Mouse (Mus musculus) G1E (cell line): Measurements from ENCODE around the gene Rpl11. TPM values are rescaled to one million over a fixed set of nuclear protein-coding genes. Genes with fewer than 3 reads are reported as not detected.

ENCODE experiments used
- ATAC-seq: 2 replicates; pipeline ENCODE4 v1.8.0; 2016; ENCODE audit warnings: mild to moderate bottlenecking; ENCODE audit not compliant: insufficient number of reproducible peaks, poor library complexity, low FRiP score, severe bottlenecking; ENCODE audit errors: extremely low read depth
- DNase-seq: peaks from one replicate; pipeline ENCODE4 v3.0.0; 2012; ENCODE audit warnings: low spot score
- H3K27me3 ChIP-seq: 2 replicates; pipeline ENCODE4 v1.6.1; 2012; ENCODE audit warnings: mild to moderate bottlenecking, low read length, inconsistent platforms; ENCODE audit not compliant: insufficient read depth
- H3K36me3 ChIP-seq: replicated peaks from 2 replicates; pipeline ENCODE3; 2012; ENCODE audit warnings: mild to moderate bottlenecking, inconsistent platforms
- H3K4me1 ChIP-seq: 2 replicates; pipeline ENCODE4 v1.6.1; 2012; ENCODE audit warnings: low read depth, low read length, inconsistent platforms, mixed read lengths; ENCODE audit not compliant: insufficient read depth
- H3K4me3 ChIP-seq: 2 replicates; pipeline ENCODE4 v1.5.1; 2012; ENCODE audit warnings: low read depth, mild to moderate bottlenecking, inconsistent platforms, low read length, moderate library complexity, mixed read lengths
- H3K9me3 ChIP-seq: replicated peaks from 2 replicates; pipeline ENCODE4 v1.6.1; 2012; ENCODE audit warnings: inconsistent platforms
- CTCF ChIP-seq: IDR thresholded peaks from 2 replicates; pipeline ENCODE4 v1.5.1; 2012; ENCODE audit warnings: low read depth, low read length, inconsistent platforms, mixed read lengths
- GATA1 ChIP-seq: IDR thresholded peaks from 2 replicates; pipeline ENCODE4 v1.6.1; 2012; ENCODE audit warnings: borderline replicate concordance, low read length, inconsistent platforms, mixed read lengths
- GATA2 ChIP-seq: IDR thresholded peaks from 2 replicates; pipeline ENCODE4 v1.6.1; 2012; ENCODE audit warnings: low read depth, low read length, inconsistent platforms, borderline replicate concordance
- POLR2AphosphoS5 ChIP-seq: IDR thresholded peaks from 2 replicates; pipeline ENCODE4 v1.6.1; 2012; ENCODE audit warnings: low read depth, low read length, inconsistent platforms; ENCODE audit not compliant: insufficient replicate concordance
- TAL1 ChIP-seq: conservative IDR thresholded peaks from 2 replicates; pipeline ENCODE4 v1.6.1; 2012; ENCODE audit warnings: low read depth, low read length, inconsistent platforms, mixed read lengths
- polyA plus RNA-seq: library from polyadenylated mRNA; stranded (reverse); fragments of >175 nt; gene quantifications from 2 replicates; pipeline ENCODE4 v1.2.3, GENCODE M21; 2012
- total RNA-seq, 2 experiments: library from RNA; stranded (forward) in 1 of 2; stranded (reverse) in 1 of 2; fragments of 200-1000 nt in 1 of 2; fragments of >200 nt in 1 of 2; fragmentation: Nextera tagmentation in 1 of 2; gene quantifications; 2 replicates each; pipeline ENCODE4 v1.2.3; 2014 to 2017

Rpl11 gene
- total and polyA plus RNA-seq, 3 experiments, result 563 to 1,685 (median 1,598) TPM

DNA sequence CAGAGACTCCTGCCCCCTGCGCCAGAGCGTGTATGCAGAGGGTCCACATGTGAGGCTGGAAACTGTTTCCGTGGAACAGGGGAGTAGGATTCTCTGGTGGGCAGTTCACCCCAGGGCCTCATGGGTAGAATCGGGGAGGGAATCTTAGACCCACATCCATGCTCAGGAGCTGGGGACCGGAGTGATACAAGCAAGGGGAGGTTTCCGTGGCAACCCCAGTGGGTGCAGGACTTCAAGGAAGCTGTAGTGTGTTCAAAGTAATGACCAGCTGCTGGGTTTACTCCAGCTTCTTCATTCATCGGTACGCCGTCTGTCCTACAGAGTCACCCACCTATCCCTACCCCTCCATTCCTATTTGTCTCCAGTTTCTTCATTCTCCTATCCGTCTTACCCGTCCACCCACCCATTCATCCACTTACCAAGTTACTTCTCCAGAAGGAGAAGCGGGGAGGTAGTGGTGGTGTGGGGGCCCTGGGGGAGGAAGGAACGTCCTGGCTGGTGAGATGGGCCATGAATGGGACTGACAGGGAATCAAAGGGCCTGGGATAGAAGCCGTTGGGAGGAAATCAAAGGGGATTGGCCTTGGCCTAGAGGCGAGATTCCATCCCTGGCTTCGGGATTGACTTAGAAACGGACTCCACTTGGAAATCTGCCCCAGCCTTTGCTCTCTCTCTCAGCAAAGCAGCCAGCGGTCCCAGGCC lies 41.4 kb upstream of the Rpl11 start:
- H3K4me3 ChIP-seq, result no peak overlapping the region
- H3K4me1 ChIP-seq, result no peaks in the 10 kb centered on the region; the same call in 1 of the 2 replicates
- no peaks in the 10 kb centered on the region for H3K9me3 ChIP-seq
- no peaks in the 10 kb centered on the region for H3K36me3 ChIP-seq
- TF ChIP-seq CTCF, result no peak
- TF ChIP-seq GATA2, result no peak
- no peak for TF ChIP-seq POLR2AphosphoS5
- no peak for TF ChIP-seq TAL1
- no peak for TF ChIP-seq GATA1
- no peak for ATAC-seq
- no peak for DNase-seq
- peaks cover 18% of the 10 kb centered on the region for H3K27me3 ChIP-seq

DNA sequence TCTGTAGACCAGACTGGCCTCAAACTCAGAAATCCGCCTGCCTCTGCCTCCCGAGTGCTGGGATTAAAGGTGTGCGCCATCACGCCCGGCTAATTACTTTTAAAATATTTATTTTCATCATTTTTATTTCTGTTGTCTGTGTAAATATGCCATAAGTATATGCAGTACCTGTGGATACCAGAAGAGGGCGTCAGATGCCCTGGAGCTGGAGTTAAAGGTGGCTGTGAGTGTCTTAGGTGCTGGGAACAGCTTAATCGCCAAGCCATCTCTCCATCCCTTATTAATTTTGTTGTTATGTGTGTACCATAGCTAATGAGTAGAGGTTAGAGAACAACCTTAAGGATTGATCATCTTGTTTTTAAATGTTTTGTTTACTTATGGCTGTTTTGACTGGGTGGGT lies 39.3 kb upstream of the Rpl11 start:
- Histone ChIP-seq H3K9me3 (no peaks in the 10 kb centered on the region), H3K27me3 (peaks cover 29% of the 10 kb centered on the region), H3K4me3 (no peak overlapping the region), H3K36me3 (no peaks in the 10 kb centered on the region), H3K4me1 (no peaks in the 10 kb centered on the region; the same call in 1 of the 2 replicates)
- ATAC-seq, result no peak
- no peak for DNase-seq
- no peak for TF ChIP-seq GATA2
- TF ChIP-seq CTCF, result no peak
- TF ChIP-seq GATA1, result no peak
- no peak for TF ChIP-seq POLR2AphosphoS5
- no peak for TF ChIP-seq TAL1

- TF ChIP-seq GATA2 (no peak), TAL1 (no peak), CTCF (no peak), GATA1 (no peak), POLR2AphosphoS5 (no peak)
- H3K9me3 ChIP-seq, result no peaks in the 10 kb centered on the region
- no peaks in the 10 kb centered on the region for H3K36me3 ChIP-seq
- no peak overlapping the region for H3K4me3 ChIP-seq
- H3K4me1 ChIP-seq, result no peaks in the 10 kb centered on the region; the same call in 1 of the 2 replicates
- H3K27me3 ChIP-seq, result peaks cover 26% of the 10 kb centered on the region
- DNase-seq (no peak), ATAC-seq (no peak)
These were observed 38.1 kb upstream of the Rpl11 start for GRCm38 (mm10) chr4:136091346-136091745.

- ATAC-seq, result no peak
- no peak for DNase-seq
- no peak overlapping the region for H3K4me3 ChIP-seq
- H3K27me3 ChIP-seq, result peaks cover 24% of the 10 kb centered on the region
- no peaks in the 10 kb centered on the region; the same call in 1 of the 2 replicates for H3K4me1 ChIP-seq
- no peaks in the 10 kb centered on the region for H3K36me3 ChIP-seq
- no peak for TF ChIP-seq TAL1
- TF ChIP-seq GATA1, result no peak
- TF ChIP-seq POLR2AphosphoS5, result no peak
- no peak for TF ChIP-seq CTCF
- TF ChIP-seq GATA2, result no peak
- no peaks in the 10 kb centered on the region for H3K9me3 ChIP-seq
These were observed 36.7 kb upstream of the Rpl11 start for GRCm38 (mm10) chr4:136089748-136090583.

GRCm38 (mm10) chr4:136088971-136089747 lies 35.9 kb upstream of the Rpl11 start:
- no peak overlapping the region for H3K4me3 ChIP-seq
- no peaks in the 10 kb centered on the region for H3K36me3 ChIP-seq
- no peaks in the 10 kb centered on the region; the same call in 1 of the 2 replicates for H3K4me1 ChIP-seq
- peaks cover 25% of the 10 kb centered on the region for H3K27me3 ChIP-seq
- no peak for ATAC-seq
- TF ChIP-seq GATA1, result no peak
- TF ChIP-seq POLR2AphosphoS5, result no peak
- no peak for TF ChIP-seq CTCF
- no peak for TF ChIP-seq GATA2
- TF ChIP-seq TAL1, result no peak
- DNase-seq, result no peak
- H3K9me3 ChIP-seq, result no peaks in the 10 kb centered on the region
